Mouse (Mus musculus) lung, adult 2 months (tissue): Measurements from ENCODE around the gene Icmt.

Source experiments
- CTCF ChIP-seq: fragments of 200-500 bp; IDR thresholded peaks from 2 replicates; pipeline ENCODE4 v1.5.1; 2011; ENCODE audit warnings: mild to moderate bottlenecking, low read length, control low read depth; ENCODE audit not compliant: insufficient read depth
- POLR2A ChIP-seq: fragments of 200-500 bp; IDR thresholded peaks from 2 replicates; pipeline ENCODE4 v1.6.1; 2011; ENCODE audit warnings: low read depth, mild to moderate bottlenecking, control low read depth, low read length, borderline replicate concordance; ENCODE audit errors: extremely low read depth

DNA sequence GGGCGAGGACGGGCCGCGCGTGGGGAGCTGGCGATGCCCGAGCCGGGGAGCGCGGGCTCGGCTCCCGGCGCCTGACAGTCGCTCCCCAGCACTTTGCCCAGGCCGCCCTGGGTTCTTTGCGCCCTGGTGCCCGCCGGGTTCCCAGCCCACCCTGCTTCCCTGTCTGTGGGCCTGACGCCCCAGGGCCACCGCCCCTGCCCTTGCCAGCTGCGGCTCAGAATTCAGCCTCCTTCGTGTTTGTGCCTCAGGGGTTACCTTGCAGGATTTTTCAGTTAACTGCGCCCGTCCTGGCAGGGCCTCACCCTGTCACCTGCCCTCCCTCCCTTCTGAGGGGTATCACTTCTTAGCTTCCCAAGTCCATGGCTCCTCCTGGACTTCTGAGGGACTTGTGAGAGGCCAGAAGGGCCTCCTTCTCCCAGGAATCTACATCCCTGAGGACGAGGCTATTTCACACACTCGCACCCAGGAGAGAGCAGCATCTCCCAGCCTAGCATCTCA, 42.3 kb downstream of the Icmt start:
- TF ChIP-seq CTCF: no peak
- TF ChIP-seq POLR2A: no peak
